In genomic region chr13:111946271-111946670, GRCm38 (mm10) we compare ENCODE assay signal across 22 mouse cellular contexts.
"Had no signal": no experiment of that assay in that cellular context is flagged by ENCODE, and none has a peak within 500 bp of the region (broad histone marks: within the 10 kb centered on the region; RNA-seq: fewer than 3 reads in every experiment).

No protein-coding gene starts in this region.

- H3K36me3 ChIP-seq: heart, embryonic 13.5 days; heart, embryonic 15.5 days; hindbrain, embryonic 10.5 days; hindbrain, embryonic 12.5 days; intestine, embryonic 15.5 days; kidney, embryonic 15.5 days; limb, embryonic 13.5 days; limb, embryonic 15.5 days; liver, embryonic 12.5 days had no signal

- H3K27ac ChIP-seq: heart, embryonic 13.5 days; heart, embryonic 15.5 days; hindbrain, embryonic 10.5 days; hindbrain, embryonic 12.5 days; hindbrain, embryonic 14.5 days; intestine, embryonic 15.5 days; kidney, embryonic 15.5 days; kidney, postnatal 0 days; limb, embryonic 13.5 days; limb, embryonic 15.5 days; liver, embryonic 12.5 days; liver, embryonic 14.5 days had no signal

- DNase-seq: gastrocnemius, postnatal 14 days; kidney, adult 18-20 months; kidney, adult 9 months; kidney, postnatal 36 days; layer of hippocampus, adult 9-11 months; layer of hippocampus, postnatal 36 days; left cerebral cortex, postnatal 4 days had no signal

- H3K27me3 ChIP-seq: heart, embryonic 13.5 days; heart, embryonic 15.5 days; hindbrain, embryonic 12.5 days; intestine, embryonic 15.5 days; kidney, embryonic 15.5 days; limb, embryonic 13.5 days; limb, embryonic 15.5 days had no signal

- H3K9me3 ChIP-seq: heart, embryonic 13.5 days; heart, embryonic 15.5 days; hindbrain, embryonic 10.5 days; hindbrain, embryonic 12.5 days; intestine, embryonic 15.5 days; kidney, embryonic 15.5 days; limb, embryonic 13.5 days; limb, embryonic 15.5 days; liver, embryonic 12.5 days had no signal

- ATAC-seq: hindbrain, embryonic 16.5 days; inflammation-experienced regulatory T-cells, adult 6 months; intestine, embryonic 15.5 days; intestine, postnatal 0 days; liver, embryonic 12.5 days had no signal

- H3K4me3 ChIP-seq: heart, embryonic 13.5 days; heart, embryonic 15.5 days; hindbrain, embryonic 10.5 days; hindbrain, embryonic 12.5 days; intestine, embryonic 15.5 days; kidney, embryonic 15.5 days; limb, embryonic 13.5 days; limb, embryonic 15.5 days; liver, embryonic 12.5 days had no signal

- H3K9ac ChIP-seq: heart, embryonic 13.5 days; heart, embryonic 15.5 days; hindbrain, embryonic 12.5 days; hindbrain, embryonic 14.5 days; intestine, embryonic 15.5 days; kidney, embryonic 15.5 days; limb, embryonic 13.5 days; limb, embryonic 15.5 days; liver, embryonic 12.5 days; liver, embryonic 14.5 days had no signal
